Mouse (Mus musculus) liver, adult (tissue): ENCODE measurements around the gene Tdrkh.

ENCODE experiments used
- GATA4 ChIP-seq: IDR thresholded peaks from 2 replicates; pipeline ENCODE4 v1.6.1; 2014; ENCODE audit warnings: mild to moderate bottlenecking, low read length; ENCODE audit not compliant: insufficient replicate concordance

Tdrkh gene

DNA sequence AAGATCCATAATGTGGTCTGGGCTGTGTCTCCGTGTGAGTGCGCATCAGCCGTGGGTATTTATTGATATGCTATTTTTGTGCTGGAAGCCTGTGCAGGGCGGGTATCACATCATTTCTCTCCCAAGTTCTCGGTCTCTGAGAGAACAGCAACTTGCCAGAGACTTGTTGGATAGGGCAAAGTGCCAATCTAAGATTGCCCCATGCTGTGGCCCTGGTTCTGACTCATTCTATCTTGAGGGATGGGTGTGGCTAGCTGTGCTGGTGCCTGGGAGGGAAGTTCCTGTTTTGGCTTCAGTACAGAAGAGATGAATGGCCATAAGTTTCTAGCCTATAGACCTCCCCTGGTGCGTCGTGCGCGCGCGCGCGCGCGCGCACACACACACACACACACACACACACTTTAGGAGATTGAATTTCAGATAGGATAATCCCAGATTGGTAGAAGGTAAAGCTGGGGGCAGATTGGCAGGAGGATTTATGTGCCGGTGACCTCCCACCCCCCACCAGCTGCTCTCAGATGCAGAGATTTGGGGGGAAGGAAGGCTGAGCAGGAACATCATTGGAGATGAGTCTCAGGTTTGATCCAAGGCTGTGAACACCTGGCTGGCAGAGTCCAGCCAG, 69.8 kb downstream of the Tdrkh start:
- TF ChIP-seq GATA4, result no peak

DNA sequence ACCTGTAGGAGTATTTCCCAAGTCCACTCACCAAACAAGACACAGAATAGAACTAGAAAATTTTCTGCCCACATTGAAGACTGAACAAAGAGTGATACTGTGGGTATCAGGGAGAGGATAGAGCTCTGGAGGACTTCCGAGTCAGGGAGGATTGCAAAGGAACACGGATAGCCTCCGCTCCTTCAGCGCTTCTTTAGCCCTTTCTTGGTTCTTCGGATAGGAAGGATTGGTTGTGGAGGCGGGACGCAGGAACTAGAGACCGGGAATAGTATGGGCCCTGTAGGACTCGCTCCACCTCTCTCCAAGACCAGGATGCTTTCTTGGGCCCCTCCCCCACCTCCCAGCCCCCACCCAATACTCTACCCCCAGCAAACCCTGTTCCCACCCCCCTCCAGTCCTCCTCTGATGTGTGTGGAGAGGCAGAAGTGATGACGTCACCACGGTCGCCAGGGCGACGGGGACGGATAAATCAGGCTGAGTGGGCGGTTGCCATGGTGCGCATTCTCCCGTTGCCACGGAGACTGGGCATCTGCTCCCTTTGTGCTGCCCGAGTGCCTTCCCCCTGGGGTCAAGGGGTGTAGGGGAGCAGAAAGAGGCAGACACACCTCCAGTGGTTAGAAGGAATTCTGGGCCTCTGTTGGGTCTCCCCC, 70.8 kb downstream of the Tdrkh start:
- TF ChIP-seq GATA4, result no peak
